Mouse (Mus musculus): ENCODE measurements around the gene Sco2. TPM values are rescaled to one million over a fixed set of nuclear protein-coding genes. Genes with fewer than 3 reads are reported as not detected.

The Sco2 gene
- 308 and 600 TPM in 2 replicates for polyA plus RNA-seq (2012; rRNA removed; ENCODE audit: low replicate concordance)

DNA sequence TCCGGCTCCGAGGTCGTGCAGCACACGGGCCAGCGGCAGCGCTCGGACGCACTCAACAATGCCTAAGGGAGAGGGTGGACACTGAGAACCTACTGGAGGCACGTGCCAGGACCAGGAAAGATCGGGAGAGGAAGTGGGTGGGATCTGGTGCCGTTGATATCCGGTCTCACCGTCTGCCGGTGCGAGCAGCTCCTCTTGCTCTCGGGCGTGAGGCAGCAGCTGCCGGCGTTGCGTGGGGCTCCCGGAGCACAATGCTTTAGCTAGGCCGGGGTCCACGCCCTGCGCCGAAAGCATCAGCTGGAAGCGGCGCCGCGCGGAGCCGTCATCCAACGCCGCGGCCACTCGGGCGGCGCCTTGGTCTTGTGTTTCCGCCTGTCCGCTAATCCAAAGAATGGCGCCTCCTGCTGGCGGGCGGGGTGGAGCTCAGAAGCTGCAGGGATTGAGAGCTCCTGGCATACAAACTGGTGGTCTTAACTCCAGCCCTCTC, at the start of gene Sco2:
Gene Sco2, minus strand, starts transcription at position 85 of the 487 bp plus-strand sequence.

GRCm38 (mm10) chr15:89410118-89410517, 36.5 kb upstream of the Sco2 start, which contains the start of gene Syce3:
Gene Syce3, minus strand, starts transcription at chr15:89410503.

DNA sequence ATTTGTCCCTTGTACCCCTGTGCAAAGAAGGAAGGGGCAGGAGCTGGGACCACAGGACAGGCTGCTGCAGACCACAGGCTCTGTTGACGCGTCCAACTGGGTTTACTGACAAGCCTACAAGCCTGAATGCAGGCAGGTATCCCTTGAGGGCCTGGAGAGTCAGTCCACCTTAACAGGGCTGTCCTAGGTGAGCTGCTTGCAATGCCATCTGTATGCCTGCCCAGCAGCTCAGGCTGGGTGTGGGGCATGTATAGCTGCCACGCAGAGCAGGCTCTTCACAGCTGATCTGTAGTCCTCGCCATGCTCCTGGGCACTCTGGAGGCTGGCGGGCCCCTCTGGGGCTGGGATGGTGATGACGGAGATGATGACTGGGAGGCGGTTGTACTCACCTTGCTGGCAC, 11.0 kb upstream of the Sco2 start, which contains the start of gene Klhdc7b:
Gene Klhdc7b, plus strand, starts transcription at position 301 of the 400 bp plus-strand sequence.

GRCm38 (mm10) chr15:89378831-89379401, 5.3 kb upstream of the Sco2 start, which contains the start of gene Odf3b:
Gene Odf3b, minus strand, starts transcription at chr15:89379282.

GRCm38 (mm10) chr15:89376957-89377356, 3.3 kb upstream of the Sco2 start, which contains the start of gene Tymp:
Gene Tymp, minus strand, starts transcription at chr15:89377039.

DNA sequence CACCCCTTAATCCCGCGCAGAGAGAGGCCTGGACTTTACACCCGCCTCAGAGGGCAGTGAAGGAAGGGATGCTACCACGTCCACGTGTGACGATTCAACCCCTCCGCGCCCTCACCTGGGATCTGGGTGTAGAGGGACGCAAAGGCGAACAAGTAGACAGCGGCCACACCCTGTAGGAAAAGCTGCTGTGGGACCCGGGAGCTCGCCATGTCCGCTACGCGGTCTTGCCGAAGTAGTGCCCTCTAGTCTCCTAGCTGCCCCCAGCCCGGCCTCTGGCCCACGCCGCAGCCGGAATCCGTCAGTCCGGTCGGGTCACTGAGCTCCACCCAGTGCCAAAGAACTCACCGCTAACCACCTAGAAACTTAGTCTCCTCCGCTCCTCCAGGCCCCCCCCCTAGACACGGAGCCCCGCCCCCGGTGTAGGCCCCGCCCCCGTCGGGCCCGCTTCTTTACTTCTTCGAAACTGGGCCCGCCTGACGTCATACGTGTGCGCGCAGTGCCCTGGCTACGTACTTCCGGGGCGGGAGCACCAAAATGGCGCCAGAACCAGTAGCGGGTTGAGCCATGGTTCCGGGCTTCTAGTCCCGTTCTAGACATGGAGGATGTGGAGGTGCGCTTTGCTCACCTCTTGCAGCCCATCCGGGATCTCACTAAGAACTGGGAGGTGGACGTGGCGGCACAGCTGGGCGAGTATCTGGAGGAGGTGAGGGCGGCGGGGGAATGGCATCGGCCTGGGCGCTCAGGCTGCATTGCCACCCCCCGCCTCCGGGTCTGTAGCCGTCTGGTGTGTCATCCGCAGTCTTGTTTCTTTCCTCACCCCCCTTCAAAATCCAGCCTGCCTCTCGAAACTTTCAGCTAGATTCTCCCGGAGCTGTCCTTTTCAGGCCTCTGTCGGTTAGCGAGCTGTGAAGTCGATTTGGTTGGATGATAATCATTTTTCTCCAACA, 18.1 kb downstream of the Sco2 start, which contains the start of the genes Lmf2 and Ncaph2:
Gene Lmf2, minus strand, starts transcription at position 419 of the 947 bp plus-strand sequence.
Gene Ncaph2, plus strand, starts transcription at position 479 of the 947 bp plus-strand sequence.

GRCm38 (mm10) chr15:89334271-89334670, 39.4 kb downstream of the Sco2 start, which contains the start of gene Miox:
Gene Miox, plus strand, starts transcription at chr15:89334398.

DNA sequence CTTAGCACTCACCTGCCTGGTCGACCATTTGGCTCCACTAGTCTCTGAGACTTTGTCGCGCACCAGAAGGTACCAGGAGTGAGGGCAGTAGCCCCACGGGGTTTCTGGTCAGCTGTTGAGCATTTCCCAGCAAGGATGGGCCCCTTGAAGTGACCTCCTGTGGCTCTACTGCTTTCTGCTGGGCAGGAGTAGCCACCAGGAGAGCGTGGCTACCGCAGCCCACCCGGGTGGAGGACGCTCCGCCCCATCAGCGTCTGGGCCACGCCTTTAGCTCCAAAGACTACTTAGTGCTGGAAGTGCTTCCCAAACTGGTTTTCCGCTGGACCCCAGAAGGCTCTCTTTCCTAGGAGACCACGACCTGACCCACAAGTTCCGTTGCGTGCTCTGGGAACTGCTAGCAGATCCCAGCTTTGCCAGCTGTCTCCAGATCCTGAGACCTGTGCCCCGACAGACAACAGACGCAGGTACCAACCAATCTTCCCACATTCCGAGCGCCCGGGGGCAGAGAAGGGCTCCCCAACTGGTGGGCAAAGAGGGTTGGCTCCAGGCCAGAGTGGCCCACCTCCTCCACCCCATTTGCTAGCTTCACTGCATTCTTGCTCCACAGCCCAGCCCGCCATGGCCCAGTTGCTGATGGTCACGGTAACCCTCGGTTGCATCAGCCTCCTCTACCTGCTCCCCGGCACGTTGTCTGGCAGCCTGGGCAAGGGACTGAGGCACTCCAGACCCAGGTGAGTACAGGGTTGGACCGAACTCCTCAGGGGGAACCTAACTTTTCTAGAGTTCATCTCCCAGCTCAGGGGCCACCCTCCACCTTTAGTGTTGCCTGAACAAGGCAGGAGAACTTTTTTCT, 50.8 kb downstream of the Sco2 start, which contains the start of gene Adm2:
Gene Adm2, plus strand, starts transcription at position 51 of the 853 bp plus-strand sequence.

Other genes with a start within 250 kb of the Sco2 start
- 19.2 and 21.0 TPM in 2 replicates for gene Hdac10, start 245.1 kb downstream of the Sco2 start, polyA plus RNA-seq (2012; rRNA removed; ENCODE audit: low replicate concordance)
- gene Mapk12, start 233.1 kb downstream of the Sco2 start, polyA plus RNA-seq (2012; rRNA removed; ENCODE audit: low replicate concordance) = 2.6 and 2.9 TPM in 2 replicates
- gene Mapk11, start 224.2 kb downstream of the Sco2 start, polyA plus RNA-seq (2012; rRNA removed; ENCODE audit: low replicate concordance) = 1.2 and 1.8 TPM in 2 replicates
- gene Plxnb2, start 193.1 kb downstream of the Sco2 start, polyA plus RNA-seq (2012; rRNA removed; ENCODE audit: low replicate concordance) = 257 and 402 TPM in 2 replicates
- 12.6 and 17.4 TPM in 2 replicates for gene Dennd6b, start 177.3 kb downstream of the Sco2 start, polyA plus RNA-seq (2012; rRNA removed; ENCODE audit: low replicate concordance)
- gene Ppp6r2, start 162.3 kb downstream of the Sco2 start, polyA plus RNA-seq (2012; rRNA removed; ENCODE audit: low replicate concordance) = 252 and 373 TPM in 2 replicates
- 150 and 156 TPM in 2 replicates for gene Sbf1, start 58.5 kb downstream of the Sco2 start, polyA plus RNA-seq (2012; rRNA removed; ENCODE audit: low replicate concordance)
- 0.59 and 3.3 TPM in 2 replicates for gene Adm2, start 51.1 kb downstream of the Sco2 start, polyA plus RNA-seq (2012; rRNA removed; ENCODE audit: low replicate concordance)
- 0.21 TPM in 1 of 2 replicates, not detected in the other for gene Miox, start 39.4 kb downstream of the Sco2 start, polyA plus RNA-seq (2012; rRNA removed; ENCODE audit: low replicate concordance)
- gene Lmf2, start 18.2 kb downstream of the Sco2 start, polyA plus RNA-seq (2012; rRNA removed; ENCODE audit: low replicate concordance) = 30.4 and 32.4 TPM in 2 replicates
- gene Ncaph2, start 18.1 kb downstream of the Sco2 start, polyA plus RNA-seq (2012; rRNA removed; ENCODE audit: low replicate concordance) = 97.4 and 142 TPM in 2 replicates
- 99.3 and 259 TPM in 2 replicates for gene Tymp, start 3.2 kb upstream of the Sco2 start, polyA plus RNA-seq (2012; rRNA removed; ENCODE audit: low replicate concordance)
- gene Odf3b, start 5.4 kb upstream of the Sco2 start, polyA plus RNA-seq (2012; rRNA removed; ENCODE audit: low replicate concordance) = 108 and 177 TPM in 2 replicates
- gene Klhdc7b, start 11.1 kb upstream of the Sco2 start, polyA plus RNA-seq (2012; rRNA removed; ENCODE audit: low replicate concordance) = 2.8 and 3.0 TPM in 2 replicates
- gene Syce3, start 36.7 kb upstream of the Sco2 start, polyA plus RNA-seq (2012; rRNA removed; ENCODE audit: low replicate concordance) = 0.78 and 1.7 TPM in 2 replicates
- gene Cpt1b, start 52.0 kb upstream of the Sco2 start, polyA plus RNA-seq (2012; rRNA removed; ENCODE audit: low replicate concordance) = 2.7 and 2.8 TPM in 2 replicates
- gene C730034F03Rik, start 55.7 kb upstream of the Sco2 start, polyA plus RNA-seq (2012; rRNA removed; ENCODE audit: low replicate concordance) = 0.21 and 0.41 TPM in 2 replicates
- gene Gm44502, start 55.9 kb upstream of the Sco2 start, polyA plus RNA-seq (2012; rRNA removed; ENCODE audit: low replicate concordance) = 5.1 and 5.5 TPM in 2 replicates
- gene Chkb, start 56.1 kb upstream of the Sco2 start, polyA plus RNA-seq (2012; rRNA removed; ENCODE audit: low replicate concordance) = 104 and 155 TPM in 2 replicates
- gene Mapk8ip2, start 80.1 kb upstream of the Sco2 start, polyA plus RNA-seq (2012; rRNA removed; ENCODE audit: low replicate concordance) = 0.81 and 1.0 TPM in 2 replicates
- gene Arsa, start 103.6 kb upstream of the Sco2 start, polyA plus RNA-seq (2012; rRNA removed; ENCODE audit: low replicate concordance) = 35.8 and 42.8 TPM in 2 replicates
- 7.7 and 8.7 TPM in 2 replicates for gene Shank3, start 125.8 kb upstream of the Sco2 start, polyA plus RNA-seq (2012; rRNA removed; ENCODE audit: low replicate concordance)
- gene Acr, start 194.5 kb upstream of the Sco2 start, polyA plus RNA-seq (2012; rRNA removed; ENCODE audit: low replicate concordance) = 0.13 and 0.34 TPM in 2 replicates
- 1.0 and 3.9 TPM in 2 replicates for gene Rabl2, start 218.1 kb upstream of the Sco2 start, polyA plus RNA-seq (2012; rRNA removed; ENCODE audit: low replicate concordance)

All from duodenum, adult 2 months (tissue).